Mouse (Mus musculus): ENCODE data around the gene Paxx.

- no peak for TF ChIP-seq CTCF (IDR thresholded peaks at IDR 0.05; ENCODE audit: low read depth, low read length)
- TF ChIP-seq POLR2A (IDR thresholded peaks at IDR 0.05; ENCODE audit: borderline replicate concordance, low read depth, low read length) = no peak; the same call in 1 of the 2 replicates
Observed at GRCm38 (mm10) chr2:25422587-25423410, 38.1 kb downstream of the Paxx start, which contains the start of gene Fut7.

Measured in bone marrow macrophage, adult 2 months (primary cell).